Mouse (Mus musculus) heart, postnatal 0 days (tissue): ENCODE results near the gene Dact3.

Experiments used
- CTCF ChIP-seq: IDR thresholded peaks from 2 replicates; pipeline ENCODE4 v1.5.1; 2016; ENCODE audit warnings: antibody characterized with exemption, control low read depth, low read depth
- EP300 ChIP-seq: IDR thresholded peaks from 2 replicates; pipeline ENCODE4 v1.6.1; 2016; ENCODE audit warnings: antibody characterized with exemption, low read depth

DNA sequence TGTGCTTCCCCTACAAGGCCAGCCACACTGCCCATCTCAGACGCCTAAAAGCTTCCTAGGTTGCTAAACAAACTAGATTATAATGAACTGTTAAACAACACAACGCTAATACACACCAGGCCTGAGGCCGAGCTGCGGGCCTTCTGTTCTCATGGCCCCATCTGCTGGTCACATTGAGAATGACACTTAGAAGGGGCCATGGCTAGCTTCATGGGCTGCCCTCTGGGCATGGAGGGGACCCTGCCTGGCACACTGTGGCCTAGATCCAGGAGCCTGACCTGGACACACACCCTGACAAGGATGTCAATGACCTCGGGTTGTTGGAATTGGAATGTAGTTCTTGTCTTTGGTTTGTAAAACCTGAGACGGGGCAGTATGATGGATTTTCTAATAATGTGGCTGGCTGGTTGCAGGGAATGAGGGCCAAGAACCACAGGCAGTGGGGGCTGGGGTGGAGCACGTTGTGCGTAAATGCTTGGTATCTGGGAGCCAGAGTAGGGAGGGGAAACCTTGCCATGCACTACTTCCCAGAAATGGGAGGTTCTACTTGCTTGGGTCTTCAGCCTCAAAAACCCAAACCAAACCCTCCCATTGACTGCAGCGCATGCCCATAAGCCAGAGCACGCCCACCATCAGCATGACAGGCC is 38.8 kb downstream of the Dact3 start:
- TF ChIP-seq CTCF (peak; percentile 91), EP300 (no peak)
